ENCODE assay signal across 8 mouse cellular contexts in genomic region chr7:83631828-83632681, GRCm38 (mm10). TPM values are rescaled to one million over a fixed set of nuclear protein-coding genes. Genes with fewer than 3 reads are reported as not detected.
A peak's percentile ranks its signal among the peaks of the same experiment; 100 is the strongest.
DNase-seq lines count a peak whose midpoint lies in the region; ATAC-seq and TF ChIP-seq lines count a peak whose summit lies in the region.

Gene Stard5 (plus strand): TSS chr7:83631959.

- peak; percentile 95 for TF ChIP-seq POLR2A in heart, adult 2 months (IDR thresholded peaks at IDR 0.05; ENCODE audit: insufficient read depth, low read depth, low read length)

- H3K27me3 ChIP-seq in embryonic facial prominence, embryonic 13.5 days: no peaks in the 10 kb centered on the region
- H3K27me3 ChIP-seq in heart, adult 2 months (ENCODE audit: control insufficient read depth, insufficient read depth, low read length): no peaks in the 10 kb centered on the region
- no peaks in the 10 kb centered on the region for H3K27me3 ChIP-seq in limb, embryonic 13.5 days
- H3K27me3 ChIP-seq in midbrain, embryonic 16.5 days (ENCODE audit: control insufficient read depth, insufficient read depth, low read depth, low read length): no peaks in the 10 kb centered on the region

- under 1% methylated on average over 35 of the region's 35 CpGs for WGBS in embryonic facial prominence, embryonic 13.5 days
- WGBS in heart, adult 2 months: under 1% methylated on average over 35 of the region's 35 CpGs
- 1% methylated on average over 35 of the region's 35 CpGs for WGBS in limb, embryonic 13.5 days
- WGBS in midbrain, embryonic 16.5 days: under 1% methylated on average over 35 of the region's 35 CpGs

- DNase-seq in 3134 (ENCODE audit: extremely low read depth, insufficient read length, low spot score): peak; percentile 95
- DNase-seq in adrenal gland, postnatal 36 days: peak; percentile 95 to 96
- peak; percentile 96 to 97 for DNase-seq in heart, adult 2 months
- peak; percentile 96 to 98 for DNase-seq in kidney, adult 8-10 months
- peak; percentile 68 to 91 for DNase-seq in spleen, postnatal 10 days (ENCODE audit: low spot score in 2 of 2)

- H3K4me1 ChIP-seq in embryonic facial prominence, embryonic 13.5 days: peaks cover 34% of the 10 kb centered on the region
- peaks cover 6% of the 10 kb centered on the region for H3K4me1 ChIP-seq in heart, adult 2 months (ENCODE audit: control insufficient read depth, insufficient read depth, low read length)
- peaks cover 29% of the 10 kb centered on the region for H3K4me1 ChIP-seq in limb, embryonic 13.5 days
- peaks cover 13% of the 10 kb centered on the region for H3K4me1 ChIP-seq in midbrain, embryonic 16.5 days (ENCODE audit: control insufficient read depth, insufficient read depth, low read length)

- peak within 1 kb of the TSS; percentile 76 for H3K4me2 ChIP-seq in embryonic facial prominence, embryonic 13.5 days
- peak within 1 kb of the TSS; percentile 81 for H3K4me2 ChIP-seq in limb, embryonic 13.5 days (replicated peaks)
- peak within 1 kb of the TSS; percentile 86 for H3K4me2 ChIP-seq in midbrain, embryonic 16.5 days (ENCODE audit: low read length)

- TF ChIP-seq CTCF in heart, adult 2 months (IDR thresholded peaks at IDR 0.05): peak; percentile 42

- H3K79me2 ChIP-seq in heart, adult 2 months (replicated peaks; ENCODE audit: control insufficient read depth, insufficient read depth, low read length): no peaks in the 10 kb centered on the region

- peak within 1 kb of the TSS; percentile 74 for H3K27ac ChIP-seq in embryonic facial prominence, embryonic 13.5 days
- H3K27ac ChIP-seq in heart, adult 2 months: peak within 1 kb of the TSS; percentile 92
- H3K27ac ChIP-seq in limb, embryonic 13.5 days: peak within 1 kb of the TSS; percentile 81
- peak within 1 kb of the TSS; percentile 67 for H3K27ac ChIP-seq in midbrain, embryonic 16.5 days (ENCODE audit: low read length)

- intact Hi-C loops in heart, adult 2 months (cut with DNase I): loop anchor here (2.0 to 10.0 kb wide), 4 partner anchors 21 to 767 kb away; partner anchors contain the start of genes Mesd, Mex3b and Tlnrd1

- H3K36me3 ChIP-seq in embryonic facial prominence, embryonic 13.5 days: peaks cover 13% of the 10 kb centered on the region
- no peaks in the 10 kb centered on the region; the same call in 1 of the 2 replicates for H3K36me3 ChIP-seq in heart, adult 2 months (ENCODE audit: control insufficient read depth, insufficient read depth, low read length)
- H3K36me3 ChIP-seq in limb, embryonic 13.5 days: peaks cover 14% of the 10 kb centered on the region
- no peaks in the 10 kb centered on the region for H3K36me3 ChIP-seq in midbrain, embryonic 16.5 days (ENCODE audit: control insufficient read depth, insufficient read depth, low read length)

- no peaks in the 10 kb centered on the region for H3K9me3 ChIP-seq in embryonic facial prominence, embryonic 13.5 days
- H3K9me3 ChIP-seq in limb, embryonic 13.5 days: no peaks in the 10 kb centered on the region
- no peaks in the 10 kb centered on the region for H3K9me3 ChIP-seq in midbrain, embryonic 16.5 days (replicated peaks; ENCODE audit: control insufficient read depth, low read length, poor library complexity, severe bottlenecking)

- no peak for TF ChIP-seq EP300 in heart, adult 2 months (IDR thresholded peaks at IDR 0.05; ENCODE audit: insufficient read depth, low read depth, low read length)

- peak within 1 kb of the TSS; percentile 71 for H3K4me3 ChIP-seq in embryonic facial prominence, embryonic 13.5 days
- H3K4me3 ChIP-seq in heart, adult 2 months: peak within 1 kb of the TSS; percentile 63
- peak within 1 kb of the TSS; percentile 67 for H3K4me3 ChIP-seq in limb, embryonic 13.5 days
- H3K4me3 ChIP-seq in midbrain, embryonic 16.5 days (ENCODE audit: low read depth, low read length): peak within 1 kb of the TSS; percentile 57

- peak within 1 kb of the TSS; percentile 82 for H3K9ac ChIP-seq in embryonic facial prominence, embryonic 13.5 days
- H3K9ac ChIP-seq in heart, adult 2 months (ENCODE audit: low read depth, low read length): peak within 1 kb of the TSS; percentile 90
- peak within 1 kb of the TSS; percentile 77 for H3K9ac ChIP-seq in limb, embryonic 13.5 days
- peak within 1 kb of the TSS; percentile 77 for H3K9ac ChIP-seq in midbrain, embryonic 16.5 days (ENCODE audit: low read depth, low read length)

- peak; percentile 98 for ATAC-seq in embryonic facial prominence, embryonic 13.5 days (ENCODE audit: insufficient number of reproducible peaks, insufficient read depth, low FRiP score, low TSS enrichment, low read depth)
- ATAC-seq in limb, embryonic 13.5 days (ENCODE audit: low FRiP score, low read depth): peak; percentile 97
- ATAC-seq in midbrain, embryonic 16.5 days: peak; percentile 99

RNA-seq across cellular contexts. Expression of gene Stard5, which starts in this region (rescaled TPM):
- total RNA-seq in adrenal gland, postnatal 36 days (2021): 10 to 100 TPM; 21.2 to 32.8 TPM
- 29.2 and 31.0 TPM in 2 replicates for polyA plus RNA-seq in embryonic facial prominence, embryonic 13.5 days (2015; fragmentation: Nextera tagmentation; extraction: Ambion mirVana)
- total RNA-seq in heart, adult 2 months (2021): 1 to 10 TPM; 8.6 to 9.2 TPM
- 6.7 and 9.6 TPM in 2 replicates for polyA plus RNA-seq in heart, adult 2 months (2012; rRNA removed)
- polyA plus RNA-seq in limb, embryonic 13.5 days (2015; fragmentation: Nextera tagmentation; extraction: Ambion mirVana): 19.4 and 21.7 TPM in 2 replicates
- polyA plus RNA-seq in midbrain, embryonic 16.5 days (2015; fragmentation: Nextera tagmentation; extraction: Ambion mirVana): 6.0 and 6.5 TPM in 2 replicates

Comparison
In these comparisons a context has a peak if more than half of its experiments do, and no peak if none do; other contexts are left out.
1. Peak in every context shown above with its lines: DNase-seq, ATAC-seq, H3K4me3 ChIP-seq and H3K27ac ChIP-seq.